Mouse (Mus musculus): Measurements from ENCODE around the gene Fbxo39.

- no peak for TF ChIP-seq CTCF (IDR thresholded peaks at IDR 0.05; ENCODE audit: low read depth)
- no peak for TF ChIP-seq EP300 (IDR thresholded peaks at IDR 0.05; ENCODE audit: low read depth)
Observed at GRCm38 (mm10) chr11:72339716-72340115, 25.5 kb downstream of the Fbxo39 start.
